Mouse (Mus musculus) myocyte (in vitro differentiated cells): ENCODE measurements around the gene Katnal1. TPM values are rescaled to one million over a fixed set of nuclear protein-coding genes. Genes with fewer than 3 reads are reported as not detected.

Experiments
- H3K27me3 ChIP-seq: one replicate; pipeline ENCODE4 v1.6.1; 2011; ENCODE audit not compliant: control insufficient read depth, insufficient read depth, insufficient read length
- H3K36me3 ChIP-seq: one replicate; pipeline ENCODE4 v1.6.1; 2011; ENCODE audit not compliant: control insufficient read depth, insufficient read depth
- H3K4me2 ChIP-seq: one replicate; pipeline ENCODE4 v1.6.1; 2011; ENCODE audit warnings: low read depth, control low read depth
- H3K4me3 ChIP-seq: one replicate; pipeline ENCODE4 v1.5.1; 2011; ENCODE audit warnings: mild to moderate bottlenecking, control low read depth, moderate library complexity
- H3K79me2 ChIP-seq: one replicate; pipeline ENCODE4 v1.6.1; 2011; ENCODE audit not compliant: control insufficient read depth, insufficient read depth
- H3ac ChIP-seq: one replicate; pipeline ENCODE4 v1.6.1; 2011; ENCODE audit not compliant: control insufficient read depth, insufficient read length
- CEBPB ChIP-seq: IDR thresholded peaks from 2 replicates; pipeline ENCODE4 v1.6.1; 2011; ENCODE audit warnings: mild to moderate bottlenecking, moderate library complexity; ENCODE audit not compliant: poor library complexity, insufficient read depth, severe bottlenecking
- E2F4 ChIP-seq: IDR thresholded peaks from one replicate; pipeline ENCODE4 v1.6.1; 2011; ENCODE audit warnings: mild to moderate bottlenecking, control low read depth, moderate library complexity; ENCODE audit not compliant: insufficient read depth
- MAX ChIP-seq: IDR thresholded peaks from one replicate; pipeline ENCODE4 v1.6.1; 2011; ENCODE audit warnings: low read depth, mild to moderate bottlenecking, control low read depth
- MYOD1 ChIP-seq, 3 experiments: IDR thresholded peaks; one replicate each; pipeline ENCODE4 v1.6.1; 2011; ENCODE audit warnings: control low read depth in 2 of 3, low read depth in 2 of 3, mild to moderate bottlenecking in 2 of 3, moderate library complexity in 1 of 3; ENCODE audit not compliant: insufficient read length in 2 of 3, control insufficient read depth in 1 of 3
- MYOG ChIP-seq, 3 experiments: IDR thresholded peaks; one replicate each; pipeline ENCODE4 v1.6.1; 2011; ENCODE audit warnings: control low read depth in 2 of 3, low read depth in 2 of 3, mild to moderate bottlenecking in 2 of 3; ENCODE audit not compliant: insufficient read length in 2 of 3, control insufficient read depth in 1 of 3, insufficient read depth in 1 of 3
- POLR2A ChIP-seq: IDR thresholded peaks from one replicate; pipeline ENCODE4 v1.6.1; 2011; ENCODE audit warnings: low read depth, mild to moderate bottlenecking, control low read depth, moderate library complexity; ENCODE audit not compliant: insufficient read length
- POLR2AphosphoS2 ChIP-seq: IDR thresholded peaks from one replicate; pipeline ENCODE4 v1.6.1; 2011; ENCODE audit warnings: low read depth, control low read depth; ENCODE audit not compliant: insufficient read length
- REST ChIP-seq: IDR thresholded peaks from one replicate; pipeline ENCODE4 v1.6.1; 2011; ENCODE audit warnings: mild to moderate bottlenecking, control low read depth, moderate library complexity; ENCODE audit not compliant: insufficient read depth, insufficient read length
- SRF ChIP-seq: IDR thresholded peaks from one replicate; pipeline ENCODE4 v1.6.1; 2011; ENCODE audit warnings: low read depth; ENCODE audit not compliant: control insufficient read depth, insufficient read length
- TCF12 ChIP-seq: IDR thresholded peaks from one replicate; pipeline ENCODE4 v1.6.1; 2011; ENCODE audit warnings: mild to moderate bottlenecking, control low read depth; ENCODE audit not compliant: poor library complexity, insufficient read depth, severe bottlenecking
- TCF3 ChIP-seq: IDR thresholded peaks from one replicate; pipeline ENCODE4 v1.6.1; 2011; ENCODE audit warnings: low read depth, control low read depth; ENCODE audit not compliant: insufficient read length
- USF1 ChIP-seq: IDR thresholded peaks from one replicate; pipeline ENCODE4 v1.6.1; 2011; ENCODE audit warnings: low read depth, mild to moderate bottlenecking, control low read depth, moderate library complexity
- polyA plus RNA-seq: library from polyadenylated mRNA; unstranded; fragments of >200 nt; fragmentation: generic; extraction: Trizol; gene quantifications from one replicate; pipeline ENCODE4 v1.2.1, GENCODE M21; 2012; ENCODE audit warnings: missing spikeins

Katnal1 gene
- polyA plus RNA-seq, 1 experiment, result 7.6 TPM

GRCm38 (mm10) chr5:148966395-148966794 is 37.3 kb upstream of the Katnal1 start:
- H3K79me2 ChIP-seq, result no peaks in the 10 kb centered on the region
- no peak overlapping the region for H3ac ChIP-seq
- peak overlapping the region; percentile 79 for H3K4me2 ChIP-seq
- TF ChIP-seq MYOD1 (IDR thresholded peaks at IDR 0.05; ENCODE audit: control insufficient read depth in 1 of 3, insufficient read length in 2 of 3, low read depth in 2 of 3), result no peak
- TF ChIP-seq REST, result no peak
- no peak for TF ChIP-seq MYOG (IDR thresholded peaks at IDR 0.05; ENCODE audit: control insufficient read depth in 1 of 3, insufficient read depth in 1 of 3, insufficient read length in 2 of 3, low read depth in 2 of 3)
- no peak for TF ChIP-seq TCF12
- no peak for TF ChIP-seq SRF
- TF ChIP-seq E2F4, result no peak
- TF ChIP-seq TCF3, result no peak
- TF ChIP-seq USF1, result no peak
- no peak for TF ChIP-seq MAX
- no peak for TF ChIP-seq POLR2AphosphoS2
- TF ChIP-seq CEBPB, result no peak
- no peak for TF ChIP-seq POLR2A
- H3K27me3 ChIP-seq, result no peaks in the 10 kb centered on the region
- no peak overlapping the region for H3K4me3 ChIP-seq
- no peaks in the 10 kb centered on the region for H3K36me3 ChIP-seq

DNA sequence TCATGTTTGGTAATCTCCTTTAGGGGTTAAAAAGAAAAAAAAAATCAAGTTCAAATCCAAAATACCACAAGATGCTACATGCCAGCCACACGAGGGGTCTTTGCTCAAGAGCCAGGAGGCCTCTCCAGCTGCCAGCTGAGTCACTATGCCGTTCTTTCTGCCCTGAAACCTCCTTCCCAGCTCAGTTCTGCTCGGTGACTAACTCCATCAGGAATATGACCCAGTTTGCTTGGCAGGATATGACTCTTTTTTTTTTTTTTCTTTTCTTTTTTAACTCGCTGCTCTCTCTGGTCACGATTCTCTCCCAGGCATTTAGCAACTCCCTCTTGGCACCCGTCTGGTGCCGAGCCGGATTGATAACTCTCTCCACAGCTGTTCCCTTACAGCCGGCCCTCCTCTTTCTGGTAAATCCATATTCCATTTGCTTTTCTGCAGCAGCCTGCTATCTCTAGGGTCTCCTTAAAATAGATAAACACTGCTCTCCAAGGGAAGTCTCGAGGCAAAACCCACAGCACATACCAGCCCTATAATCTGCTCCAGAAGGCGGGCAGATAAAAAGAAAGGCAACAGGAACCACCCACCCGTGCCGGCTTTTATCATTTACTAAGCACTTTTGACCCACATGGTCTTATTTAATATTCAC is 36.7 kb upstream of the Katnal1 start:
- H3K4me3 ChIP-seq, result peak overlapping the region; percentile 1
- TF ChIP-seq CEBPB (no peak), REST (no peak), TCF3 (no peak), TCF12 (peak; percentile 37), MYOG (IDR thresholded peaks at IDR 0.05; ENCODE audit: control insufficient read depth in 1 of 3, insufficient read depth in 1 of 3, insufficient read length in 2 of 3, low read depth in 2 of 3) (peak in 2 of 3 experiments; percentile 63 to 65), POLR2AphosphoS2 (peak; percentile 48), POLR2A (peak; percentile 33), MYOD1 (IDR thresholded peaks at IDR 0.05; ENCODE audit: control insufficient read depth in 1 of 3, insufficient read length in 2 of 3, low read depth in 2 of 3) (peak; percentile 22 to 75 (median 36))
- H3K36me3 ChIP-seq, result no peaks in the 10 kb centered on the region
- no peaks in the 10 kb centered on the region for H3K27me3 ChIP-seq
- H3K4me2 ChIP-seq, result peak overlapping the region; percentile 82
- no peaks in the 10 kb centered on the region for H3K79me2 ChIP-seq
- no peak overlapping the region for H3ac ChIP-seq

DNA sequence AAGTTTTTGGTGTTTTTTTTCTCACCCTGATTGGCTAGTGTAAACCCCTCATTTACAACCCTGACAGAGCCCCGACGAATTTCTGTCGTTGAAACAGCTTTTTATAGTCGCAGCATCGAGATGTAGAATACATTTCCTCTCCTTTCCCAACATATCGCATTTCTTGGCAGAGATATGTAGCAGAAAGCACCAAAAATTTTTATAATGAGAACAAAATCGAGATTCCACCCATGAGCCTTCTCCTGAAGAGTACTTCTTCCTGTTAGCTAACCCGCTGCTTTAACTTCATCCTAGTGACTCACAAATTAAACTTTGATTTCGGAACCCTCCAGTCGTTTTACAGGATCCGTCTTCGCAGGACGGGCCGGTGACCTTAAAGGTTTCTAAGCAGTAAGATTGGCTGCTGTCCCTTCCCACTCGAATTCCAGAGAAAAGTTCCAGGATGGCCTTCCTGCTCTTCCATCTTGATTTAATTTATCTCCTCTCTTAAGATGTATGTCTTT is 36.0 kb upstream of the Katnal1 start:
- Histone ChIP-seq H3ac (no peak overlapping the region), H3K4me3 (peak overlapping the region; percentile 1), H3K4me2 (peak overlapping the region; percentile 82), H3K36me3 (no peaks in the 10 kb centered on the region), H3K79me2 (no peaks in the 10 kb centered on the region), H3K27me3 (no peaks in the 10 kb centered on the region)
- no peak for TF ChIP-seq USF1
- TF ChIP-seq CEBPB, result no peak
- no peak for TF ChIP-seq MAX

DNA sequence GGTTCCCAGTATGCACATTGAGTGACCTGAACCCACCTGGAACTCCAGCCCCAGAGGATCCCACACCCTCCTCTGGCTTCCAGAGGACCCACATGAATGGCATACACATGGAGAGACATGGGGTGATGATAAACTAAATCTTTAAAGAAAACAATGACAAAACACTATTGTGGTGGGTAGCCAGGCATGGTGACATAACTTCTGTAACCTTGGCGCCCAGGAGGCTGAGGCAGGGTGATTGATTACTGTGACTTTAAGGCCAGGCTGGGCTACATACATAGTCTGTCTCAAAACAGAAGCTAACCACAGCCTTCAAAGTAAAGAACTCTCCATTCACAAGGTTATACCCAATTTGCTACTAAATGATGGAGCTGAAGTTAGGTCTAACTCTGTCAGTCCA is 35.1 kb upstream of the Katnal1 start:
- no peak overlapping the region for H3K4me3 ChIP-seq
- peak overlapping the region; percentile 82 for H3K4me2 ChIP-seq
- no peaks in the 10 kb centered on the region for H3K79me2 ChIP-seq
- no peaks in the 10 kb centered on the region for H3K36me3 ChIP-seq
- no peak for TF ChIP-seq POLR2A
- no peak for TF ChIP-seq TCF12
- TF ChIP-seq MYOG (IDR thresholded peaks at IDR 0.05; ENCODE audit: control insufficient read depth in 1 of 3, insufficient read depth in 1 of 3, insufficient read length in 2 of 3, low read depth in 2 of 3), result no peak
- TF ChIP-seq SRF, result no peak
- TF ChIP-seq MYOD1 (IDR thresholded peaks at IDR 0.05; ENCODE audit: control insufficient read depth in 1 of 3, insufficient read length in 2 of 3, low read depth in 2 of 3), result no peak
- TF ChIP-seq POLR2AphosphoS2, result no peak
- no peak for TF ChIP-seq CEBPB
- no peak for TF ChIP-seq REST
- no peak for TF ChIP-seq MAX
- TF ChIP-seq TCF3, result no peak
- TF ChIP-seq USF1, result no peak
- TF ChIP-seq E2F4, result no peak
- H3K27me3 ChIP-seq, result no peaks in the 10 kb centered on the region
- no peak overlapping the region for H3ac ChIP-seq

DNA sequence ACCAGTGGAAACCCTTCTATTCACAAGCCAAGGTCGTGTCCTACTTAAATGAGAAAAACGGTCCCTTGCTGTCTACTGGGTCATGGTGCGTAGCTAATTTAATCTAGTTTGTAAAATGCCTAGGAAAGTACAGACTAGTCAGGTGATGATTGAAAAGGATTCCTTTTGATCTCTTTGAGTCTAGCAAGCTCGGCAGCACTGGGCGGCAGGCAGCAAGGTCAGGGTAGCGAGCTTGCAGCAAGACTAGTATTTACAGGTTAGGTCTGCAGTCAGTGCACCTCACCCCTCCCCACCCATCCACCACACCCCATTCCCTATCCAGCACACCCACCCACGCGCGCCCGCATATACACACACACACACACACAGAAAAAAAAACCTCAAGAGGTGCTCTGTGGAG is 31.1 kb upstream of the Katnal1 start:
- H3ac ChIP-seq, result no peak overlapping the region
- H3K79me2 ChIP-seq, result no peaks in the 10 kb centered on the region
- no peak for TF ChIP-seq MAX
- no peak for TF ChIP-seq USF1
- TF ChIP-seq TCF12, result no peak
- TF ChIP-seq POLR2AphosphoS2, result no peak
- TF ChIP-seq CEBPB, result no peak
- no peak for TF ChIP-seq MYOD1 (IDR thresholded peaks at IDR 0.05; ENCODE audit: control insufficient read depth in 1 of 3, insufficient read length in 2 of 3, low read depth in 2 of 3)
- no peak for TF ChIP-seq MYOG (IDR thresholded peaks at IDR 0.05; ENCODE audit: control insufficient read depth in 1 of 3, insufficient read depth in 1 of 3, insufficient read length in 2 of 3, low read depth in 2 of 3)
- no peak for TF ChIP-seq POLR2A
- no peak for TF ChIP-seq TCF3
- TF ChIP-seq SRF, result no peak
- no peak for TF ChIP-seq REST
- no peak for TF ChIP-seq E2F4
- H3K4me2 ChIP-seq, result no peak overlapping the region
- H3K4me3 ChIP-seq, result no peak overlapping the region
- no peaks in the 10 kb centered on the region for H3K27me3 ChIP-seq
- H3K36me3 ChIP-seq, result no peaks in the 10 kb centered on the region
